Mouse (Mus musculus): ENCODE data around the gene E130311K13Rik.

DNA sequence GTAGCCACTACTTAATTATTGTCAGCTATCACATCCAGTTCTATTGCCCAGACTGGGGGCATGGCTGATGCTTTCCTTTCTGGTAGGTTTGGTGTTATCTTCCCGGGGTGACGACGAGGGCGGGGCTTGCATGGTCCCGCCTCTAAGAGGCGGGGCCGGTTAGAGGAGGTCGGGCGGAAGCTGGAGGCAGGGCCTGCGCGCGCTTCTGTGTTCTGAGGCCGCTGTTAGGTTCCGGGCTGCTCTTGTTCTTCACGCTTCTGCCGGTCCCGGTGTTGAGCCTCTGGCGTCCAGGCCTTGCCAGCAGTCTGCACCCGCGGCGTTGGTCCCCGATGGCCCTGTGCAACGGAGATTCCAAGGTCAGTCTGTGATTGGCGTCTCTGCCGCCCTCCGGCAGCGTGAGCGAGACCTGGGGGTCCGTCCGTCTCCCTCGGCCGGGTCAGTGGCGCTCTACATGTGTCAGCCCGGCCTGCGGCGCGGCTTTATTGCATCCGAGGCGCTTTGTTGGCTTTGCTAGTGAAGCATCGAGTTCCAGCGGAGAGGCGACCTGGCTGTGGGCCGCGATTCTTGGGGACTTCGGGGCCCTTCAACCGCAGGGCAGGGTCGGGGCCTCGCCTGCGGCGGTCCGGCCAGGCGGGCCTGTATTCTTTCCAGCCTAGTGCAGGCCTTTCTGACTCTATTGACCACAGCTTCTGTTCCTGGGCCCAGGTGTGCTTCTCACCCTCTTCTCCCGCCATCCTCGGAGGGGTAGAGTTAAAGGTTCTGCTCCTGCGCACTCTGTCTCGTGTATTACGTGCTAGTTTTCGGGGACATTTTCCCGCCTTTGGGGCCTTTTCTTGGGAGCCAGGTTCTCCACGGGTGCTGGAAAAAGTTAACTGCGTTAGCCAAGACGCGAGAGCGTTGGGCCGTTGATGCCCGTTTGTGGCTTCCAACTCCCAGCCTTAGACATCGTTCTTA, 47.0 kb upstream of the E130311K13Rik start, which contains the start of gene Gmps:
- TF ChIP-seq CTCF (IDR thresholded peaks at IDR 0.05; ENCODE audit: borderline replicate concordance, control insufficient read depth, extremely low read depth, insufficient read depth, low read length, poor library complexity) (no peak), POLR2A (IDR thresholded peaks at IDR 0.05; ENCODE audit: control insufficient read depth, extremely low read depth, insufficient read depth, low read length, poor library complexity) (peak; percentile 67; the same call in 1 of the 2 replicates)
